Comparison of ENCODE assay signal across 15 mouse cellular contexts in genomic region chr5:74794726-74795125, GRCm38 (mm10).
DNase-seq lines count a peak whose midpoint lies in the region.
"Had no signal": no experiment of that assay in that cellular context is flagged by ENCODE, and none has a peak within 500 bp of the region (broad histone marks: within the 10 kb centered on the region; RNA-seq: fewer than 3 reads in every experiment).

No protein-coding gene starts in this region.

- no peaks in the 10 kb centered on the region for H3K9me3 ChIP-seq in limb, embryonic 10.5 days (replicated peaks)
- no peaks in the 10 kb centered on the region for H3K9me3 ChIP-seq in embryonic facial prominence, embryonic 10.5 days
- H3K9me3 ChIP-seq: hindbrain, embryonic 15.5 days; lung, embryonic 15.5 days had no signal

- no peaks in the 10 kb centered on the region for H3K36me3 ChIP-seq in limb, embryonic 10.5 days
- no peaks in the 10 kb centered on the region for H3K36me3 ChIP-seq in embryonic facial prominence, embryonic 10.5 days (replicated peaks)
- H3K36me3 ChIP-seq: hindbrain, embryonic 15.5 days; lung, embryonic 15.5 days had no signal

- peak overlapping the region; percentile 93 for H3K27ac ChIP-seq in limb, embryonic 10.5 days
- no peak overlapping the region for H3K27ac ChIP-seq in embryonic facial prominence, embryonic 10.5 days (replicated peaks)
- H3K27ac ChIP-seq: hindbrain, embryonic 15.5 days; layer of hippocampus, adult 2 months had no signal

- 88% methylated on average over 4 of the region's 4 CpGs for WGBS in limb, embryonic 10.5 days
- 92% methylated on average over 4 of the region's 4 CpGs for whole genome bisulfite sequencing in embryonic facial prominence, embryonic 10.5 days

- DNase-seq in heart, adult 11 months: peak; percentile 97
- DNase-seq in heart, postnatal 4 days: no peak
- DNase-seq in ovary, postnatal 36 days (ENCODE audit: low spot score): peak; percentile 20
- DNase-seq in ovary, postnatal 14 days (ENCODE audit: low spot score): no peak
- peak; percentile 16 for DNase-seq in adrenal gland, postnatal 25 days
- no peak for DNase-seq in limb, embryonic 10.5 days (ENCODE audit: low spot score)
- no peak for DNase-seq in thymus, postnatal 25 days
- no peak for DNase-seq in embryonic facial prominence, embryonic 10.5 days (ENCODE audit: low spot score)
- DNase-seq: cerebellum, adult 9-11 months; kidney, postnatal 10 days; left cerebral cortex, postnatal 4 days; midbrain, embryonic 14.5 days had no signal

- no peak overlapping the region for H3K4me3 ChIP-seq in limb, embryonic 10.5 days
- H3K4me3 ChIP-seq in embryonic facial prominence, embryonic 10.5 days: no peak overlapping the region
- H3K4me3 ChIP-seq: hindbrain, embryonic 15.5 days; layer of hippocampus, adult 2 months; lung, embryonic 15.5 days had no signal

- no peaks in the 10 kb centered on the region for H3K27me3 ChIP-seq in limb, embryonic 10.5 days (ENCODE audit: low read depth, poor library complexity, severe bottlenecking)
- peaks cover 17% of the 10 kb centered on the region; the same call in 1 of the 2 replicates for H3K27me3 ChIP-seq in embryonic facial prominence, embryonic 10.5 days (replicated peaks; ENCODE audit: low read depth, poor library complexity, severe bottlenecking)
- H3K27me3 ChIP-seq: hindbrain, embryonic 15.5 days had no signal

- H3K4me1 ChIP-seq in limb, embryonic 10.5 days: peaks cover 48% of the 10 kb centered on the region
- peaks cover 39% of the 10 kb centered on the region for H3K4me1 ChIP-seq in embryonic facial prominence, embryonic 10.5 days

Comparison
In these comparisons a context has a peak if more than half of its experiments do, and no peak if none do; other contexts are left out.
1. DNase-seq: peak in heart, adult 11 months (single experiment), ovary, postnatal 36 days (single experiment) and adrenal gland, postnatal 25 days (single experiment); none in heart, postnatal 4 days (single experiment), ovary, postnatal 14 days (single experiment), limb, embryonic 10.5 days (single experiment), thymus, postnatal 25 days (single experiment) and embryonic facial prominence, embryonic 10.5 days (single experiment).